Comparison of ENCODE assay signal across 8 mouse cellular contexts in the genomic region with DNA sequence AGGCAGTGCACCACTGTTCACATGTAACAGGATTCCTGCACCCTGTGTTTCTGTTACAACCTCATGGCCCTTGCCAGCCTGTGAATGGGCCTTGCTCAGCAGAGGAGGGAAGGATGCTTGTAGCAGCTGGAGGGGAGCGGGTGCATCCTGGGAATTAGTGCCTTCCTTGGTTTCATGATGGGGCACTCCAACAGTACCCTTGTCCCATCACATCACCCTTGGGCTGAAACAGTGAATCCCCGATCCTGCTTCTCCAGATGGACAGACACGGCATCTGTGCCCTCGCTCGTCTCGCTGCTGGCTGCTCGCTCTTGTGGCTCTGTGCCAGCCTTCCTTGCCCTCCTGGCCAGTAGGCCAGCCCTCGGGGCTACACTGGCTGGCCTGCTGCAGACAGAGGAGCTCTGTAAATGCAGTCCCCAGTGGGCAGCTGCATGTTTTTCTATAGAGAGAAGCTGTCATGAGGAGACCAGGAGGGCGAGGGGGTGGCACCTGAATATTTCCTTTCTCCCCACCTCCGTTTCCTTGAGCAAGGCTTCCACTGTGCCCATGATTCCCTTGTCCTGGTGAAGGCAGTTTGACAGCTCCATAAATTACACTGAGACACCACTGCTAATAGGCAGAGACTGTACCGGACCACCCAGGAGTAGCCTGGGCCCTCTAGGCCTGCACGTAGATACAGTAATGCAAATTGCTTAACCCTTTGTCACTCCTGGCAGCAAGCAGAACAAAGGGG.
A peak's percentile ranks its signal among the peaks of the same experiment; 100 is the strongest.
DNase-seq lines count a peak whose midpoint lies in the region; ATAC-seq and TF ChIP-seq lines count a peak whose summit lies in the region.

No protein-coding gene starts in this region.

- no peaks in the 10 kb centered on the region for H3K27me3 ChIP-seq in intestine, embryonic 14.5 days (replicated peaks; ENCODE audit: control insufficient read depth, insufficient read depth, low read length)
- H3K27me3 ChIP-seq in intestine, postnatal 0 days (replicated peaks; ENCODE audit: control insufficient read depth, insufficient read depth, low read length) = no peaks in the 10 kb centered on the region
- no peaks in the 10 kb centered on the region; the same call in 1 of the 2 replicates for H3K27me3 ChIP-seq in forebrain, embryonic 10.5 days (ENCODE audit: poor library complexity, severe bottlenecking)

- H3K4me3 ChIP-seq in intestine, embryonic 14.5 days (ENCODE audit: low read depth, low read length) = no peak overlapping the region
- no peak overlapping the region for H3K4me3 ChIP-seq in intestine, postnatal 0 days (ENCODE audit: low read depth, low read length)
- no peak overlapping the region for H3K4me3 ChIP-seq in forebrain, embryonic 10.5 days

- no peak overlapping the region for H3K4me2 ChIP-seq in intestine, embryonic 14.5 days (ENCODE audit: low read length)
- H3K4me2 ChIP-seq in intestine, postnatal 0 days (replicated peaks; ENCODE audit: low read depth) = no peak overlapping the region

- 0 out of 2 replicates have a peak, but pooled peaks have one; percentile 36 for ATAC-seq in intestine, embryonic 14.5 days (replicated peaks; ENCODE audit: low FRiP score, low TSS enrichment, low read depth)
- ATAC-seq in intestine, postnatal 0 days = no peak

- no peaks in the 10 kb centered on the region for H3K9me3 ChIP-seq in intestine, embryonic 14.5 days (ENCODE audit: control insufficient read depth, low read length)
- H3K9me3 ChIP-seq in intestine, postnatal 0 days (ENCODE audit: control insufficient read depth) = no peaks in the 10 kb centered on the region
- no peaks in the 10 kb centered on the region for H3K9me3 ChIP-seq in forebrain, embryonic 10.5 days

- H3K4me1 ChIP-seq in intestine, embryonic 14.5 days (replicated peaks; ENCODE audit: control insufficient read depth, insufficient read depth, low read length) = peaks cover 6% of the 10 kb centered on the region; the same call in 1 of the 2 replicates
- no peaks in the 10 kb centered on the region for H3K4me1 ChIP-seq in intestine, postnatal 0 days (replicated peaks; ENCODE audit: control insufficient read depth, insufficient read depth, low read length)
- H3K4me1 ChIP-seq in forebrain, embryonic 10.5 days = peaks cover 25% of the 10 kb centered on the region

- TF ChIP-seq CTCF in intestine, postnatal 0 days (IDR thresholded peaks at IDR 0.05; ENCODE audit: low read depth) = no peak

- peak overlapping the region; percentile 27; the same call in 1 of the 2 replicates for H3K27ac ChIP-seq in intestine, embryonic 14.5 days (ENCODE audit: low read depth)
- no peak overlapping the region for H3K27ac ChIP-seq in intestine, postnatal 0 days (ENCODE audit: low read depth, low read length)
- peak overlapping the region; percentile 77 for H3K27ac ChIP-seq in forebrain, embryonic 10.5 days

- H3K36me3 ChIP-seq in intestine, embryonic 14.5 days (ENCODE audit: control insufficient read depth, insufficient read depth, low read length) = no peaks in the 10 kb centered on the region
- H3K36me3 ChIP-seq in intestine, postnatal 0 days (ENCODE audit: control insufficient read depth, insufficient read depth) = no peaks in the 10 kb centered on the region
- H3K36me3 ChIP-seq in forebrain, embryonic 10.5 days (replicated peaks) = no peaks in the 10 kb centered on the region

- 43% methylated on average over 12 of the region's 12 CpGs for WGBS in intestine, embryonic 14.5 days
- 67% methylated on average over 12 of the region's 12 CpGs for WGBS in intestine, postnatal 0 days
- WGBS in forebrain, embryonic 10.5 days = 73% methylated on average over 12 of the region's 12 CpGs

- no peak overlapping the region for H3K9ac ChIP-seq in intestine, embryonic 14.5 days (ENCODE audit: low read length)
- H3K9ac ChIP-seq in intestine, postnatal 0 days (ENCODE audit: low read depth, low read length) = no peak overlapping the region

- no peak for DNase-seq in intestine, embryonic 14.5 days (ENCODE audit: low spot score)
- DNase-seq in forebrain, embryonic 10.5 days (ENCODE audit: extremely low spot score, low spot score) = no peak
- DNase-seq in kidney, adult 9 months = peak; percentile 32
- peak; percentile 39 for DNase-seq in neural tube, embryonic 10.5 days (ENCODE audit: extremely low spot score, low spot score)
- no peak for DNase-seq in heart, adult 8-10 months (ENCODE audit: low spot score)
- no peak for DNase-seq in lung, adult 18-20 months
- DNase-seq in adipocyte (ENCODE audit: low spot score) = no peak

Comparison
In these comparisons a context has a peak if more than half of its experiments do, and no peak if none do; other contexts are left out.
1. DNase-seq: peak in kidney, adult 9 months (single experiment) and neural tube, embryonic 10.5 days (single experiment); none in intestine, embryonic 14.5 days (single experiment), forebrain, embryonic 10.5 days (single experiment), heart, adult 8-10 months (single experiment), lung, adult 18-20 months (0 of 2) and adipocyte (single experiment).